Mouse (Mus musculus) liver, embryonic 13.5 days (tissue): ENCODE results near the gene Mapk11. TPM values are rescaled to one million over a fixed set of nuclear protein-coding genes. Genes with fewer than 3 reads are reported as not detected.
A peak's percentile ranks its signal among the peaks of the same experiment; 100 is the strongest.

ENCODE experiments used
- ATAC-seq: fragments of 200-750 bp; cut with Nextera tagmentation; 2 replicates; pipeline ENCODE4 v1.8.0; 2017; ENCODE audit warnings: low read depth, mild to moderate bottlenecking, moderate number of reproducible peaks, moderate library complexity
- DNase-seq: peaks from one replicate; pipeline ENCODE4 v3.0.0; 2022
- H3K27ac ChIP-seq: fragments of 300-500 bp; sonication (generic); 2 replicates; pipeline ENCODE4 v1.5.1; 2015; ENCODE audit warnings: moderate library complexity, mild to moderate bottlenecking, inconsistent platforms
- H3K27me3 ChIP-seq: fragments of 300-500 bp; sonication (generic); 2 replicates; pipeline ENCODE4 v1.6.1; 2015; ENCODE audit warnings: mild to moderate bottlenecking, inconsistent platforms
- H3K36me3 ChIP-seq: fragments of 300-500 bp; sonication (generic); 2 replicates; pipeline ENCODE4 v1.6.1; 2015; ENCODE audit warnings: mild to moderate bottlenecking, inconsistent platforms
- H3K4me1 ChIP-seq: fragments of 300-500 bp; sonication (generic); replicated peaks from 2 replicates; pipeline ENCODE4 v1.6.1; 2015; ENCODE audit warnings: inconsistent platforms
- H3K4me2 ChIP-seq: fragments of 300-500 bp; sonication (generic); 2 replicates; pipeline ENCODE4 v1.6.1; 2015; ENCODE audit warnings: inconsistent platforms, mild to moderate bottlenecking, moderate library complexity
- H3K4me3 ChIP-seq: fragments of 300-500 bp; sonication (generic); replicated peaks from 2 replicates; pipeline ENCODE4 v1.5.1; 2015; ENCODE audit warnings: mild to moderate bottlenecking, inconsistent platforms
- H3K9ac ChIP-seq: fragments of 300-500 bp; sonication (generic); 2 replicates; pipeline ENCODE4 v1.6.1; 2015; ENCODE audit warnings: mild to moderate bottlenecking, inconsistent platforms
- H3K9me3 ChIP-seq: fragments of 300-500 bp; sonication (generic); replicated peaks from 2 replicates; pipeline ENCODE4 v1.6.1; 2016; ENCODE audit warnings: inconsistent platforms
- WGBS: fragments of 180-500 bp; shearing (Covaris S2); methylation state at CpG from one replicate; pipeline ENCODE4 v1.1.7; 2015; ENCODE audit not compliant: insufficient replicate concordance; 5-methylcytosine and 5-hydroxymethylcytosine counted together
- polyA plus RNA-seq: library from polyadenylated mRNA; unstranded; fragments of >200 nt; fragmentation: Nextera tagmentation; extraction: Ambion mirVana; gene quantifications from 2 replicates; pipeline ENCODE4 v1.2.1, GENCODE M21; 2015

Mapk11 gene
- polyA plus RNA-seq, 1 experiment from 2014 or later = 0.76 TPM

GRCm38 (mm10) chr15:89140659-89141252 is 8.7 kb downstream of the Mapk11 start, which contains the start of gene Mapk12:
TSS of gene Mapk12 (minus strand) at chr15:89140703.
- peaks cover 12% of the 10 kb centered on the region; the same call in 1 of the 2 replicates for H3K4me1 ChIP-seq
- peak within 1 kb of the TSS; percentile 59 for H3K4me2 ChIP-seq
- 0 out of 2 replicates have a peak, but pooled peaks have one; percentile 30 for ATAC-seq
- no peak within 1 kb of the TSS for H3K27ac ChIP-seq
- H3K9me3 ChIP-seq = no peaks in the 10 kb centered on the region
- no peak for DNase-seq
- peak within 1 kb of the TSS; percentile 47 for H3K4me3 ChIP-seq
- H3K9ac ChIP-seq = peak within 1 kb of the TSS; percentile 29; the same call in 1 of the 2 replicates
- no peaks in the 10 kb centered on the region for H3K36me3 ChIP-seq
- peaks cover 98% of the 10 kb centered on the region for H3K27me3 ChIP-seq
- under 1% methylated on average over 21 of the region's 21 CpGs for WGBS

GRCm38 (mm10) chr15:89140048-89140658 is 9.3 kb downstream of the Mapk11 start:
- H3K4me3 ChIP-seq = peak overlapping the region; percentile 47
- no peaks in the 10 kb centered on the region for H3K9me3 ChIP-seq
- peak overlapping the region; percentile 59 for H3K4me2 ChIP-seq
- no peak overlapping the region for H3K27ac ChIP-seq
- peaks cover 98% of the 10 kb centered on the region for H3K27me3 ChIP-seq
- no peaks in the 10 kb centered on the region for H3K36me3 ChIP-seq
- 1% methylated on average over 53 of the region's 53 CpGs for WGBS
- ATAC-seq (0 out of 2 replicates have a peak, but pooled peaks have one; percentile 4), DNase-seq (no peak)
- peaks cover 12% of the 10 kb centered on the region; the same call in 1 of the 2 replicates for H3K4me1 ChIP-seq
- peak overlapping the region; percentile 29; the same call in 1 of the 2 replicates for H3K9ac ChIP-seq

GRCm38 (mm10) chr15:89138531-89138930 is 10.9 kb downstream of the Mapk11 start:
- Histone ChIP-seq H3K36me3 (no peaks in the 10 kb centered on the region), H3K4me3 (no peak overlapping the region), H3K27ac (no peak overlapping the region), H3K4me2 (no peak overlapping the region), H3K9me3 (no peaks in the 10 kb centered on the region), H3K4me1 (peaks cover 12% of the 10 kb centered on the region; the same call in 1 of the 2 replicates), H3K9ac (no peak overlapping the region), H3K27me3 (peaks cover 90% of the 10 kb centered on the region)
- no peak for DNase-seq
- ATAC-seq = no peak
- WGBS = 61% methylated on average over 6 of the region's 6 CpGs

- Histone ChIP-seq H3K4me3 (no peak overlapping the region), H3K27ac (no peak overlapping the region), H3K9ac (no peak overlapping the region), H3K9me3 (no peaks in the 10 kb centered on the region), H3K27me3 (peaks cover 86% of the 10 kb centered on the region), H3K4me2 (no peak overlapping the region), H3K4me1 (peaks cover 12% of the 10 kb centered on the region; the same call in 1 of the 2 replicates), H3K36me3 (no peaks in the 10 kb centered on the region)
- DNase-seq (no peak), ATAC-seq (no peak)
- 57% methylated on average over 7 of the region's 7 CpGs for WGBS
Measured at GRCm38 (mm10) chr15:89138046-89138405, 11.4 kb downstream of the Mapk11 start.

- H3K36me3 ChIP-seq = no peaks in the 10 kb centered on the region
- no peaks in the 10 kb centered on the region for H3K9me3 ChIP-seq
- ATAC-seq = no peak
- no peak overlapping the region for H3K4me3 ChIP-seq
- H3K9ac ChIP-seq = no peak overlapping the region
- H3K27me3 ChIP-seq = peaks cover 86% of the 10 kb centered on the region
- no peak for DNase-seq
- H3K27ac ChIP-seq = no peak overlapping the region
- no peak overlapping the region for H3K4me2 ChIP-seq
- WGBS = 57% methylated on average over 11 of the region's 11 CpGs
- peaks cover 12% of the 10 kb centered on the region; the same call in 1 of the 2 replicates for H3K4me1 ChIP-seq
Measured at GRCm38 (mm10) chr15:89137378-89138045, 11.9 kb downstream of the Mapk11 start.

- Histone ChIP-seq H3K36me3 (no peaks in the 10 kb centered on the region), H3K9ac (no peak overlapping the region), H3K27ac (no peak overlapping the region), H3K9me3 (no peaks in the 10 kb centered on the region), H3K4me2 (no peak overlapping the region), H3K27me3 (peaks cover 77% of the 10 kb centered on the region), H3K4me1 (peaks cover 12% of the 10 kb centered on the region; the same call in 1 of the 2 replicates), H3K4me3 (no peak overlapping the region)
- ATAC-seq (no peak), DNase-seq (no peak)
- WGBS = 67% methylated on average over 5 of the region's 5 CpGs
Measured at GRCm38 (mm10) chr15:89136461-89137155, 12.8 kb downstream of the Mapk11 start.

- H3K27ac ChIP-seq = no peak overlapping the region
- H3K36me3 ChIP-seq = no peaks in the 10 kb centered on the region
- DNase-seq (no peak), ATAC-seq (no peak)
- peaks cover 22% of the 10 kb centered on the region for H3K4me1 ChIP-seq
- no peak overlapping the region for H3K4me2 ChIP-seq
- H3K9me3 ChIP-seq = no peaks in the 10 kb centered on the region
- H3K4me3 ChIP-seq = no peak overlapping the region
- no peak overlapping the region for H3K9ac ChIP-seq
- H3K27me3 ChIP-seq = peaks cover 38% of the 10 kb centered on the region
- 15% methylated on average over 3 of the region's 3 CpGs for WGBS
Measured at GRCm38 (mm10) chr15:89131316-89131715, 18.1 kb downstream of the Mapk11 start.

GRCm38 (mm10) chr15:89130245-89130644 is 19.2 kb downstream of the Mapk11 start:
- no peaks in the 10 kb centered on the region for H3K9me3 ChIP-seq
- ATAC-seq = no peak
- DNase-seq = no peak

GRCm38 (mm10) chr15:89128382-89129350 is 20.8 kb downstream of the Mapk11 start, which contains the start of gene Hdac10:
TSS of gene Hdac10 (minus strand) at chr15:89128700.
- Histone ChIP-seq H3K4me3 (peak within 1 kb of the TSS; percentile 69), H3K27ac (peak within 1 kb of the TSS; percentile 81)
- 4% methylated on average over 36 of the region's 36 CpGs for WGBS

More at GRCm38 (mm10) chr15:89130245-89130644, 19.2 kb downstream of the Mapk11 start:
- no peak overlapping the region for H3K4me3 ChIP-seq
- H3K9ac ChIP-seq = no peak overlapping the region
- peaks cover 22% of the 10 kb centered on the region for H3K4me1 ChIP-seq
- peaks cover 2% of the 10 kb centered on the region; the same call in 1 of the 2 replicates for H3K36me3 ChIP-seq
- H3K27me3 ChIP-seq = peaks cover 28% of the 10 kb centered on the region
- H3K4me2 ChIP-seq = no peak overlapping the region
- no peak overlapping the region for H3K27ac ChIP-seq

GRCm38 (mm10) chr15:89127364-89127940 is 22.0 kb downstream of the Mapk11 start:
- DNase-seq (no peak), ATAC-seq (no peak)
- Histone ChIP-seq H3K4me2 (peak overlapping the region; percentile 90), H3K27ac (0 out of 2 replicates have a peak overlapping the region, but pooled peaks have one; percentile 81), H3K27me3 (peaks cover 12% of the 10 kb centered on the region; the same call in 1 of the 2 replicates), H3K9me3 (no peaks in the 10 kb centered on the region), H3K36me3 (peaks cover 5% of the 10 kb centered on the region; the same call in 1 of the 2 replicates), H3K9ac (peak overlapping the region; percentile 80), H3K4me1 (peaks cover 37% of the 10 kb centered on the region), H3K4me3 (peak overlapping the region; percentile 69)
- 67% methylated on average over 8 of the region's 8 CpGs for WGBS

More at GRCm38 (mm10) chr15:89128382-89129350, 20.8 kb downstream of the Mapk11 start, which contains the start of gene Hdac10:
- no peaks in the 10 kb centered on the region for H3K9me3 ChIP-seq
- H3K4me2 ChIP-seq = peak within 1 kb of the TSS; percentile 90
- peak; percentile 74 for DNase-seq
- H3K9ac ChIP-seq = peak within 1 kb of the TSS; percentile 80
- peaks cover 5% of the 10 kb centered on the region; the same call in 1 of the 2 replicates for H3K36me3 ChIP-seq
- ATAC-seq = peak; percentile 88
- peaks cover 19% of the 10 kb centered on the region for H3K27me3 ChIP-seq
- peaks cover 31% of the 10 kb centered on the region for H3K4me1 ChIP-seq
